Mouse (Mus musculus) left cerebral cortex, postnatal 25 days (tissue): ENCODE measurements around the gene Plet1. TPM values are rescaled to one million over a fixed set of nuclear protein-coding genes. Genes with fewer than 3 reads are reported as not detected.

ENCODE experiments used
- DNase-seq, 2 experiments: peaks; one replicate each; pipeline ENCODE4 v3.0.0; 2022; ENCODE audit warnings: low spot score in 2 of 2, mixed read lengths in 1 of 2
- intact Hi-C: fragments of 180-260 bp; cut with DNase I; formaldehyde crosslinking; loops from one replicate; pipeline ENCODE4 v1.15.1; 2025
- total RNA-seq, 2 experiments: library from RNA; stranded (reverse); gene quantifications; 2 replicates each; pipeline ENCODE4 v1.2.3; 2021

Gene Plet1
- total RNA-seq, 2 experiments from 2014 or later = 0.21 TPM; not detected in 1

GRCm38 (mm10) chr9:50493777-50494176 lies 548 bp upstream of the Plet1 start:
- DNase-seq = no peak
- intact Hi-C loops = no loop called here

- intact Hi-C loops = no loop called here
- DNase-seq = peak in 1 of 2 experiments; percentile 7
These were observed 1.3 kb downstream of the Plet1 start for GRCm38 (mm10) chr9:50495405-50496150.

- intact Hi-C loops = no loop called here
- no peak for DNase-seq
These were observed 1.8 kb downstream of the Plet1 start for GRCm38 (mm10) chr9:50496151-50496505.

GRCm38 (mm10) chr9:50496546-50496945 lies 2.2 kb downstream of the Plet1 start:
- intact Hi-C loops = no loop called here
- DNase-seq = no peak

GRCm38 (mm10) chr9:50497076-50497475 lies 2.8 kb downstream of the Plet1 start:
- no peak for DNase-seq
- intact Hi-C loops = no loop called here

GRCm38 (mm10) chr9:50497536-50497935 lies 3.2 kb downstream of the Plet1 start:
- DNase-seq = no peak
- intact Hi-C loops = no loop called here

- intact Hi-C loops = no loop called here
- DNase-seq = no peak
These were observed 4.5 kb downstream of the Plet1 start for GRCm38 (mm10) chr9:50498815-50499214.

GRCm38 (mm10) chr9:50499781-50500180 lies 5.5 kb downstream of the Plet1 start:
- DNase-seq = no peak
- intact Hi-C loops = no loop called here

- no peak for DNase-seq
- intact Hi-C loops = no loop called here
These were observed 6.2 kb downstream of the Plet1 start for GRCm38 (mm10) chr9:50500467-50500973.

- DNase-seq = no peak
- intact Hi-C loops = no loop called here
These were observed 6.7 kb downstream of the Plet1 start for GRCm38 (mm10) chr9:50500974-50501501.

- DNase-seq = no peak
- intact Hi-C loops = no loop called here
These were observed 8.6 kb downstream of the Plet1 start for GRCm38 (mm10) chr9:50502949-50503348.

GRCm38 (mm10) chr9:50505405-50505804 lies 11.1 kb downstream of the Plet1 start:
- intact Hi-C loops = no loop called here
- no peak for DNase-seq

GRCm38 (mm10) chr9:50507570-50507969 lies 13.2 kb downstream of the Plet1 start:
- no peak for DNase-seq
- intact Hi-C loops = no loop called here

GRCm38 (mm10) chr9:50515462-50515861 lies 21.1 kb downstream of the Plet1 start:
- intact Hi-C loops = no loop called here

GRCm38 (mm10) chr9:50518781-50519180 lies 24.5 kb downstream of the Plet1 start:
- DNase-seq = no peak
- intact Hi-C loops = no loop called here

More at GRCm38 (mm10) chr9:50515462-50515861, 21.1 kb downstream of the Plet1 start:
- DNase-seq = no peak

- intact Hi-C loops = no loop called here
- DNase-seq = no peak
These were observed 26.4 kb downstream of the Plet1 start for GRCm38 (mm10) chr9:50520748-50521147.

- DNase-seq = no peak
- intact Hi-C loops = no loop called here
These were observed 27.2 kb downstream of the Plet1 start for GRCm38 (mm10) chr9:50521562-50521961.

GRCm38 (mm10) chr9:50522574-50522973 lies 28.2 kb downstream of the Plet1 start:
- DNase-seq = no peak
- intact Hi-C loops = no loop called here

- DNase-seq = no peak
- intact Hi-C loops = no loop called here
These were observed 30.6 kb downstream of the Plet1 start for GRCm38 (mm10) chr9:50524936-50525335.

GRCm38 (mm10) chr9:50525585-50525984 lies 31.3 kb downstream of the Plet1 start:
- DNase-seq = no peak
- intact Hi-C loops = no loop called here

- no peak for DNase-seq
- intact Hi-C loops = loop anchor here (1.0 to 2.0 kb wide), 4 partner anchors 65 to 1033 kb away; no protein-coding TSS in a partner anchor
These were observed 33.5 kb downstream of the Plet1 start for GRCm38 (mm10) chr9:50527860-50528259.
